Mouse (Mus musculus) forebrain, postnatal 0 days (tissue): ENCODE results near the gene Slc35b1. TPM values are rescaled to one million over a fixed set of nuclear protein-coding genes. Genes with fewer than 3 reads are reported as not detected.
"Not testable (repeated sequence)": the region's sequence is repeated elsewhere in the genome, so short reads cannot be mapped to it uniquely, and the experiment has no call there.

Experiments used
- ATAC-seq: fragments of 200-750 bp; cut with Nextera tagmentation; 2 replicates; pipeline ENCODE4 v1.8.0; 2017; ENCODE audit warnings: mild to moderate bottlenecking, moderate library complexity
- DNase-seq: peaks from one replicate; pipeline ENCODE4 v3.0.0-alpha.2; 2015
- H3K27ac ChIP-seq: fragments of 300-500 bp; sonication (generic); 2 replicates; pipeline ENCODE4 v1.5.1; 2014; ENCODE audit warnings: low read depth, mild to moderate bottlenecking, antibody characterized with exemption, low read length, moderate library complexity, mixed read lengths
- H3K27me3 ChIP-seq: fragments of 300-500 bp; sonication (generic); 2 replicates; pipeline ENCODE4 v1.6.1; 2014; ENCODE audit warnings: mild to moderate bottlenecking, low read length, mixed read lengths; ENCODE audit not compliant: insufficient read depth
- H3K36me3 ChIP-seq: fragments of 300-500 bp; sonication (generic); 2 replicates; pipeline ENCODE4 v1.6.1; 2014; ENCODE audit warnings: mild to moderate bottlenecking, moderate library complexity; ENCODE audit not compliant: insufficient read depth
- H3K4me1 ChIP-seq: fragments of 300-500 bp; sonication (generic); 2 replicates; pipeline ENCODE4 v1.6.1; 2014; ENCODE audit warnings: antibody characterized with exemption; ENCODE audit not compliant: insufficient read depth
- H3K4me2 ChIP-seq: fragments of 300-500 bp; sonication (generic); 2 replicates; pipeline ENCODE4 v1.6.1; 2014; ENCODE audit warnings: low read depth, mild to moderate bottlenecking, moderate library complexity
- H3K4me3 ChIP-seq: fragments of 300-500 bp; sonication (generic); 2 replicates; pipeline ENCODE4 v1.5.1; 2014; ENCODE audit warnings: low read depth, low read length, mixed read lengths
- H3K9ac ChIP-seq: fragments of 300-500 bp; sonication (generic); 2 replicates; pipeline ENCODE4 v1.6.1; 2014; ENCODE audit warnings: mild to moderate bottlenecking
- H3K9me3 ChIP-seq: fragments of 300-500 bp; sonication (generic); 2 replicates; pipeline ENCODE4 v1.6.1; 2016; ENCODE audit warnings: low read length
- CTCF ChIP-seq: sonication (generic); IDR thresholded peaks from 2 replicates; pipeline ENCODE4 v1.5.1; 2016; ENCODE audit warnings: antibody characterized with exemption, control low read depth, low read depth
- WGBS: fragments of 180-500 bp; shearing (Covaris S2); extraction: QIAGEN DNeasy Blood & Tissue Kit; methylation state at CpG from one replicate; pipeline ENCODE4 v1.1.7; 2014; 5-methylcytosine and 5-hydroxymethylcytosine counted together
- polyA plus RNA-seq: library from polyadenylated mRNA; unstranded; fragments of >200 nt; fragmentation: Nextera tagmentation; extraction: Ambion mirVana; gene quantifications from 2 replicates; pipeline ENCODE4 v1.2.1, GENCODE M21; 2015
- total RNA-seq: library from RNA; depleted of rRNA; stranded (reverse); fragments of >200 nt; gene quantifications from 2 replicates; pipeline ENCODE4 v1.2.3, GENCODE M21; 2014

Gene Slc35b1
- total and polyA plus RNA-seq, 2 experiments from 2014 or later = 109 to 160 TPM

- H3K4me3 ChIP-seq = no peak overlapping the region
- H3K27me3 ChIP-seq = no peaks in the 10 kb centered on the region
- no peaks in the 10 kb centered on the region for H3K4me1 ChIP-seq
- 0 out of 2 replicates have a peak overlapping the region, but pooled peaks have one; percentile 9 for H3K27ac ChIP-seq
- H3K9me3 ChIP-seq = no peaks in the 10 kb centered on the region
- H3K4me2 ChIP-seq = no peak overlapping the region
- 31% methylated on average over 8 of the region's 8 CpGs for WGBS
- DNase-seq = no peak
- H3K9ac ChIP-seq = no peak overlapping the region
- ATAC-seq = no peak
- H3K36me3 ChIP-seq = no peaks in the 10 kb centered on the region
- TF ChIP-seq CTCF = no peak
Observed at GRCm38 (mm10) chr11:95402658-95403101, 18.2 kb downstream of the Slc35b1 start.

- no peak overlapping the region for H3K27ac ChIP-seq
Observed at GRCm38 (mm10) chr11:95403382-95404340, 19.2 kb downstream of the Slc35b1 start.

GRCm38 (mm10) chr11:95405771-95406170 is 21.3 kb downstream of the Slc35b1 start:
- no peaks in the 10 kb centered on the region for H3K27me3 ChIP-seq
- H3K27ac ChIP-seq = no peak overlapping the region
- ATAC-seq = no peak
- 79% methylated on average over 4 of the region's 4 CpGs for WGBS
- H3K36me3 ChIP-seq = no peaks in the 10 kb centered on the region
- no peak overlapping the region for H3K4me3 ChIP-seq
- TF ChIP-seq CTCF = no peak
- no peak overlapping the region for H3K4me2 ChIP-seq
- no peak for DNase-seq
- no peak overlapping the region for H3K9ac ChIP-seq
- H3K4me1 ChIP-seq = no peaks in the 10 kb centered on the region
- no peaks in the 10 kb centered on the region for H3K9me3 ChIP-seq

More at GRCm38 (mm10) chr11:95403382-95404340, 19.2 kb downstream of the Slc35b1 start:
- H3K4me3 ChIP-seq = no peak overlapping the region
- no peaks in the 10 kb centered on the region for H3K27me3 ChIP-seq
- H3K36me3 ChIP-seq = no peaks in the 10 kb centered on the region
- no peaks in the 10 kb centered on the region for H3K9me3 ChIP-seq
- ATAC-seq = no peak
- H3K4me1 ChIP-seq = no peaks in the 10 kb centered on the region
- 67% methylated on average over 16 of the region's 16 CpGs for WGBS
- DNase-seq = no peak
- H3K9ac ChIP-seq = no peak overlapping the region
- TF ChIP-seq CTCF = no peak
- H3K4me2 ChIP-seq = no peak overlapping the region

- not testable (repeated sequence) for H3K27me3 ChIP-seq, H3K9me3 ChIP-seq, H3K4me2 ChIP-seq, H3K4me3 ChIP-seq, H3K36me3 ChIP-seq, H3K27ac ChIP-seq, H3K4me1 ChIP-seq, H3K9ac ChIP-seq, ATAC-seq, DNase-seq
- 94% methylated on average over 5 of the region's 5 CpGs for WGBS
Observed at GRCm38 (mm10) chr11:95406398-95406797, 21.9 kb downstream of the Slc35b1 start.

GRCm38 (mm10) chr11:95409450-95410112 is 25.1 kb downstream of the Slc35b1 start:
- Histone ChIP-seq H3K27me3 (no peaks in the 10 kb centered on the region), H3K27ac (no peak overlapping the region), H3K4me2 (no peak overlapping the region), H3K4me3 (no peak overlapping the region), H3K9ac (no peak overlapping the region), H3K4me1 (no peaks in the 10 kb centered on the region), H3K36me3 (no peaks in the 10 kb centered on the region), H3K9me3 (no peaks in the 10 kb centered on the region)
- no peak for DNase-seq
- WGBS = 81% methylated on average over 10 of the region's 10 CpGs
- ATAC-seq = no peak
- no peak for TF ChIP-seq CTCF

GRCm38 (mm10) chr11:95411453-95412013 is 27.0 kb downstream of the Slc35b1 start:
- H3K9ac ChIP-seq = no peak overlapping the region
- no peak for ATAC-seq
- H3K9me3 ChIP-seq = no peaks in the 10 kb centered on the region
- H3K4me1 ChIP-seq = peaks cover 14% of the 10 kb centered on the region
- H3K27ac ChIP-seq = peak overlapping the region; percentile 35; the same call in 1 of the 2 replicates
- WGBS = 34% methylated on average over 6 of the region's 6 CpGs
- DNase-seq = no peak
- no peak overlapping the region for H3K4me3 ChIP-seq
- no peaks in the 10 kb centered on the region for H3K36me3 ChIP-seq
- H3K27me3 ChIP-seq = no peaks in the 10 kb centered on the region
- no peak for TF ChIP-seq CTCF
- H3K4me2 ChIP-seq = no peak overlapping the region

- Histone ChIP-seq H3K9ac (no peak overlapping the region), H3K36me3 (no peaks in the 10 kb centered on the region), H3K4me3 (no peak overlapping the region), H3K9me3 (no peaks in the 10 kb centered on the region), H3K27ac (no peak overlapping the region), H3K4me2 (no peak overlapping the region), H3K4me1 (peaks cover 14% of the 10 kb centered on the region), H3K27me3 (no peaks in the 10 kb centered on the region)
- no peak for TF ChIP-seq CTCF
- WGBS = 75% methylated on average over 3 of the region's 3 CpGs
- ATAC-seq (no peak), DNase-seq (peak; percentile 54)
Observed at GRCm38 (mm10) chr11:95412615-95413014, 28.1 kb downstream of the Slc35b1 start.
